Mouse (Mus musculus): ENCODE results near the gene Sohlh1.

- TF ChIP-seq FOSL1 (IDR thresholded peaks at IDR 0.05; ENCODE audit: insufficient read depth, low read length, poor library complexity, severe bottlenecking) (no peak), CTCF (IDR thresholded peaks at IDR 0.05; ENCODE audit: control insufficient read depth, insufficient read depth, insufficient read length) (no peak), MAX (IDR thresholded peaks at IDR 0.05) (no peak), USF1 (IDR thresholded peaks at IDR 0.05; ENCODE audit: low read depth) (no peak), CEBPB (IDR thresholded peaks at IDR 0.05; ENCODE audit: low read depth) (no peak)
These were observed 12.8 kb upstream of the Sohlh1 start for GRCm38 (mm10) chr2:25859891-25860290.

All from C2C12 (cell line).